8 mouse cellular contexts compared by ENCODE assay signal in the genomic region with DNA sequence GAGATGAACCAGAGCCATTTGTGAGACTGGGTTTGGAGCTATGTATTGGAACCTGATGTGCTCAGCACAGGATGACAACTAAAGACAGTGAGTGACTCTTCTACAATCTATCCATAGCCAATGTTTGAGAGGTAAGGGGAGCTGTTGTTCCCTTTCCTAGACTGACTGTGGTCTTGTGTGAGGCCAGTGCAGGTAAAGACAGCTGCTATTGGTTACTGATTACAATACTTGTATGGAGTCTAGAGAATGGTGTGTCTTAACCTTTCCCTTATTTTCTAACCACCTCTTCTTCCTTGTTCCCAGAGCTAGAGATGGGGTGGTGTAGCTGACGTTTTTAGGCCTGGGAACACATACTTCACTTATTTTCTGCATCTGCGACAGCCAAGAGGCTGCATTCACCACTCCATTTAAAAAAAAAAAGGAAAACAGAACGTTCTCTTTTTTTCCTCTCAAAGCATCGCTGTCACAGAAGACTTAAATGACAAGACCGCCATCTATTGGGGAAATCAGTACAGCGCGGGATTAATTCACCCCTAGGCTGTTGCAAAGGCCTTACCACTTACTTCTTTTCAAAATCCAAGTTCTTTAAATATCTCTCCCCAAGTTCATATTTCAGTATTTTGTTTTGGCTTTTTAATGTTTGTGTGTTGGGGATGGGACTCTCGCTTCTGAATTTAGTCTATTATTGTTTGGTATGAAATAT. TPM values are rescaled to one million over a fixed set of nuclear protein-coding genes. Genes with fewer than 3 reads are reported as not detected.
A peak's percentile ranks its signal among the peaks of the same experiment; 100 is the strongest.
DNase-seq lines count a peak whose midpoint lies in the region; ATAC-seq lines count a peak whose summit lies in the region.

No protein-coding gene starts in this region.

- H3K4me3 ChIP-seq in intestine, embryonic 15.5 days (replicated peaks): no peak overlapping the region

- intact Hi-C loops in left cerebral cortex, postnatal 36 days (cut with DNase I): loop anchor here (2.0 to 5.0 kb wide), 2 partner anchors 65 to 243 kb away; a partner anchor contains a TSS

- DNase-seq in ovary, adult 18-20 months (ENCODE audit: low spot score): peak; percentile 47
- no peak for DNase-seq in ovary, postnatal 10 days (ENCODE audit: low spot score)
- peak; percentile 55 to 64 for DNase-seq in cerebellum, postnatal 36 days
- peak; percentile 26 for DNase-seq in gastrocnemius, postnatal 10 days
- DNase-seq in left cerebral cortex, postnatal 36 days (ENCODE audit: low spot score in 2 of 2): peak; percentile 45 to 61
- peak; percentile 53 to 64 for DNase-seq in right cerebral cortex, postnatal 36 days (ENCODE audit: low spot score in 2 of 2)

- ATAC-seq in intestine, embryonic 15.5 days: peak; percentile 77
- ATAC-seq in megakaryocyte-erythroid progenitor cell, adult 5-6 weeks (replicated peaks; ENCODE audit: low FRiP score, low TSS enrichment, poor library complexity, severe bottlenecking): peak; percentile 78

- no peaks in the 10 kb centered on the region for H3K36me3 ChIP-seq in intestine, embryonic 15.5 days

- 3% methylated on average over 8 of the region's 8 CpGs for WGBS in intestine, embryonic 15.5 days

- peak overlapping the region; percentile 80 for H3K4me2 ChIP-seq in intestine, embryonic 15.5 days (replicated peaks)

- no peaks in the 10 kb centered on the region for H3K27me3 ChIP-seq in intestine, embryonic 15.5 days (replicated peaks)

- H3K9me3 ChIP-seq in intestine, embryonic 15.5 days: no peaks in the 10 kb centered on the region

- H3K4me1 ChIP-seq in intestine, embryonic 15.5 days (replicated peaks): 0 out of 2 replicates have a peak, but pooled peaks cover 4% of the 10 kb centered on the region

- no peak overlapping the region; the same call in 1 of the 2 replicates for H3K9ac ChIP-seq in intestine, embryonic 15.5 days

- H3K27ac ChIP-seq in intestine, embryonic 15.5 days: peak overlapping the region; percentile 88; the same call in 1 of the 2 replicates

RNA-seq across cellular contexts. Expression of a gene that starts 19.8 kb away (rescaled TPM):
- 1 to 10 TPM; 3.3 to 4.5 TPM for total RNA-seq in gastrocnemius, postnatal 10 days (2021)
- polyA plus RNA-seq in intestine, embryonic 15.5 days (2015; fragmentation: Nextera tagmentation; extraction: Ambion mirVana): 4.0 and 4.3 TPM in 2 replicates
- total RNA-seq in left cerebral cortex, postnatal 36 days (2021): 1 to 10 TPM; 4.9 to 7.5 TPM
- total RNA-seq in megakaryocyte-erythroid progenitor cell, adult 5-6 weeks (2014; fragmentation: Nextera tagmentation): 9.9 and 12.8 TPM in 2 replicates
- 16.9 and 29.6 TPM in 2 replicates for total RNA-seq in megakaryocyte-erythroid progenitor cell, adult 5-6 weeks (2017)

RNA-seq across cellular contexts. Expression of a gene that starts 26.8 kb away (rescaled TPM):
- 1 to 10 TPM; 2.1 to 2.6 TPM for total RNA-seq in gastrocnemius, postnatal 10 days (2021)
- 12.2 and 14.5 TPM in 2 replicates for polyA plus RNA-seq in intestine, embryonic 15.5 days (2015; fragmentation: Nextera tagmentation; extraction: Ambion mirVana)
- total RNA-seq in left cerebral cortex, postnatal 36 days (2021): 1 to 10 TPM; 3.6 to 4.5 TPM
- total RNA-seq in megakaryocyte-erythroid progenitor cell, adult 5-6 weeks (2014; fragmentation: Nextera tagmentation): 2.8 and 6.3 TPM in 2 replicates
- total RNA-seq in megakaryocyte-erythroid progenitor cell, adult 5-6 weeks (2017): 3.6 and 6.2 TPM in 2 replicates

RNA-seq across cellular contexts. Expression of a gene that starts 51.3 kb away (rescaled TPM):
- total RNA-seq in gastrocnemius, postnatal 10 days (2021): 1 to 10 TPM; 4.6 to 6.2 TPM
- 17.0 and 17.7 TPM in 2 replicates for polyA plus RNA-seq in intestine, embryonic 15.5 days (2015; fragmentation: Nextera tagmentation; extraction: Ambion mirVana)
- 10 to 100 TPM; 10.0 to 11.0 TPM for total RNA-seq in left cerebral cortex, postnatal 36 days (2021)
- 2.0 and 3.8 TPM in 2 replicates for total RNA-seq in megakaryocyte-erythroid progenitor cell, adult 5-6 weeks (2014; fragmentation: Nextera tagmentation)
- total RNA-seq in megakaryocyte-erythroid progenitor cell, adult 5-6 weeks (2017): 1.6 and 4.6 TPM in 2 replicates
